Mouse (Mus musculus) spleen, postnatal 10 days (tissue): Measurements from ENCODE around the gene Vpreb2.
"Not testable (repeated sequence)": the region's sequence is repeated elsewhere in the genome, so short reads cannot be mapped to it uniquely, and the experiment has no call there.

ENCODE experiments used
- DNase-seq, 2 experiments: peaks; one replicate each; pipeline ENCODE4 v3.0.0; 2021 to 2022; ENCODE audit warnings: low spot score in 2 of 2

The Vpreb2 gene

DNA sequence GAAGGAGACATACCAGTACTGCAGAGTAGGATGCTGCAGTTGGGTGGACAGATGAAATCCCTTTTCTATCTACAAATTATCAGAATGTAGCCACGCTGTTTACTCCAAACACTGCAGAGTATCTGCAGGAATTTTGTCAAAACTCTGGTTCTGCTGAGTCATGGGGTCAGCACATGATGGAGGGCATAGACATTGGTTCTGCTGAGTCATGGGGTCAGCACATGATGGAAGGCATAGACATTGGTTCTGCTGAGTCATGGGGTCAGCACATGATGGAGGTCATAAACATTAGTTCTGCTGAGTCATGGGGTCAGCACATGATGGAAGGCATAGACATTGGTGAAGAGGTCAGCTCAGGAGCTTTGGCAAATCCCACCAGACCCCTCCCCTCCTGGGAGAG is 7.5 kb downstream of the Vpreb2 start:
- no peak for DNase-seq

DNA sequence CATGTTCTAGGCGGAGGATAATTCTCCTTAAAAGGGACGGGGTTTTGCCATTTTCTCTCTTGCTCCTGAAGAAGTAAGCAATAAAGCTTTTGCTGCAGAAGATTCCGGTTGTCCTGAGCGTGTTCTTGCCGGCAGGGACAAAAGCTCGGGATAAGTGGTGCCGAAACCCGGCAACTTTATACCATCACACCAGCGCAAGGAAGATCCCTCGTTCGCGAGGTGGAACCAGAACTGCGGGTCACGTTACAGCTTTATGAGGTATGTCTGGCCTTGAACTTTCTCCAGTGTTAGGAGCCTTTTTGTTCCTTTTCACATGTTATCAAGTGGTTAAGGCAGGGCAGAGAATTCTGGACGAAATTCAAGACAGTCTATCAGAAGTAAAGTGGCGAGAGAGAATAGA is 12.1 kb downstream of the Vpreb2 start:
- not testable (repeated sequence) for DNase-seq

DNA sequence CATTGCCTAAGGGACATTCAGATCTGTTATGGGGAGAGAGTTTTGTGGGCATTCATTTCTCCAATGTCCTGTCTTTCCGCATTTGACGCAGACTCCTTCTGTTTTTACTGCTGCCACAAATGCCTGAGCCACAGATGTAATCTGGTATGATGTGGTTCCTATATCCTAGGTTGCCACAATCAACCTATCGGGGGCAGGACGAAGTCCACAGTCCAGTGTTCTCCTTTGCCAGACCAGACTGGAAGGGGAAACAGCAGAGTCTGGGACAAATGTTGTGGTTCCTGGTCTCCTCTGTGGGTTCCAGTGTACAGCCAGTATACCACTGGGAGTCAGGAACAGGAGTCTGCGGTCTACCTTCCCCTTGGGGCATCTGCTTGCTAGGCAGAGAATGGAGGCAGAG is 19.4 kb downstream of the Vpreb2 start:
- no peak for DNase-seq

DNA sequence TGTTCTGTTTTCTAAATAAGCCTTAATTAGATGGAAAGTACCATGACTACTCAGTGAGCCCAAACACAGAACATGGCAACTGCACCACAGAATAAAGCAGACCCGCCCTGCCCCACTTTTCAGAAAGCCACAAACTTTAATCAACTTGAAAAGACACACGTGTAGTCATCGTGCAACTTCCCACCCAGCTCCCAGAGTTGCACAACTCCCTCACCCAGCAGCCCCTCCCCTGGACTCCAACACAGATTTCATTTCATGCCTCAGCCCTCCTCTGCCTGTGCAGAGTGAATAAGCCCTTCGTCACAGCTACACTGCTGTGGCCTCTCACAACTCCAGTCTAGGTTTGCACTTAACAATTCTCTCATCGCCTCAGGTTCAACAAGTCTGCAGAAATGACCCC is 24.4 kb downstream of the Vpreb2 start:
- DNase-seq = no peak

DNA sequence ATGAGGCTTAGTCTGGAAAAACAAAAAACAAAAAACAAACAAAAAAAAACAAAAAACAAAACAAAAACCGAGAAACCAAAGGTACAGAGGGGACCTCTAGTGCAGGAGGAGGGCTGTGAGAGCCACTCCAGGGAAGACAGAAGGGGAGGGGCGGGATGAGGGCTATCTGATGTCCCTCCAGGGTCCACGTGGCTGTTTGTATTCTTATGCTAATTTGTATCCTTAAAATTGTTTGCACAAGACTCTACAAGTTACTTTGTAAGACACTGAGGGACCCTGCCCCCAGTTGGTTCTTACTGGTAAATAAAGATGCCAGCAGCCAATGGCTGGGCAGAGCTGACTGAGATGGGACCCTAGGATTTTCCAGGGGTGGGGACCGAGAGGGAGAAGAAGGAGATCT is 26.9 kb downstream of the Vpreb2 start:
- DNase-seq = no peak

DNA sequence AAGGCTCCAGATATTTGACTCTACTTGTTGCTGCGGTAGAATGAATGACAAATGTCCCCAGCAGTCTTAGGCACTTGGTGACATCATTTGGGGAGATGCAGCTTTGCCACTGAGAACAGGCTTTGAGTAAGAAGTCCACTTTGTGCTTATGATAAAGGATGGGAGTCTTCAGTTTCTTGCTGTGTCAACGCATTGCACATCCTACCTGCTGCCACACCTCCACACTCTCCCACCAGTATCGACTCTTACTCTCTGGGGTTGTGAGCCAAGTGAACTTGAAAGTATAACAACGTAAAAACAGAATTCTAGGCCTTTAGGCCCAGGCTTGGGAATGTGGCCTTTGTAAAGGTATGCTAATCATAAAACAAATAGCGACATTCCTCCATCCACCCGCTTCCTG is 30.9 kb downstream of the Vpreb2 start:
- no peak for DNase-seq

DNA sequence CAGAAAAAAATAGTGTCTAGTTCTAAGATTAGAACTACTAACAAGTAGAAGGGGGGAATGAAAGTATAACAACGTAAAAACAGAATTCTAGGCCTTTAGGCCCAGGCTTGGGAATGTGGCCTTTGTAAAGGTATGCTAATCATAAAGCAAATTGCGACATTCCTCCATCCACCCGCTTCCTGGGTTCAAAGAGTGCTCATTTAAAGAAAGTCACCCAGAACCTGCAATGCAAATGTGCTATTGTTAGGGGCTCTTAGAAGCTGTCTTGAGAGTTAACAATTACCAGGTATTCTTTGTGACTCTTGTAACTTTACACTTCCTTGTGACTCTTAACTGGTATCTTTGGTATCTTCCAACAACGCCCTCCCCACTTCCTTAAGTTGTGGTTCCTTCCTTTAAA is 36.3 kb downstream of the Vpreb2 start:
- DNase-seq = not testable (repeated sequence)

GRCm38 (mm10) chr16:18022780-18023557 is 42.7 kb downstream of the Vpreb2 start:
- DNase-seq = no peak

GRCm38 (mm10) chr16:18027371-18027770 is 47.1 kb downstream of the Vpreb2 start:
- no peak for DNase-seq
